Mouse (Mus musculus) myocyte (in vitro differentiated cells): ENCODE results near the gene Slc24a3. TPM values are rescaled to one million over a fixed set of nuclear protein-coding genes. Genes with fewer than 3 reads are reported as not detected.

ENCODE experiments used
- H3K27me3 ChIP-seq: one replicate; pipeline ENCODE4 v1.6.1; 2011; ENCODE audit not compliant: control insufficient read depth, insufficient read depth, insufficient read length
- H3K36me3 ChIP-seq: one replicate; pipeline ENCODE4 v1.6.1; 2011; ENCODE audit not compliant: control insufficient read depth, insufficient read depth
- H3K4me2 ChIP-seq: one replicate; pipeline ENCODE4 v1.6.1; 2011; ENCODE audit warnings: low read depth, control low read depth
- H3K4me3 ChIP-seq: one replicate; pipeline ENCODE4 v1.5.1; 2011; ENCODE audit warnings: mild to moderate bottlenecking, control low read depth, moderate library complexity
- H3K79me2 ChIP-seq: one replicate; pipeline ENCODE4 v1.6.1; 2011; ENCODE audit not compliant: control insufficient read depth, insufficient read depth
- H3ac ChIP-seq: one replicate; pipeline ENCODE4 v1.6.1; 2011; ENCODE audit not compliant: control insufficient read depth, insufficient read length
- CEBPB ChIP-seq: IDR thresholded peaks from 2 replicates; pipeline ENCODE4 v1.6.1; 2011; ENCODE audit warnings: mild to moderate bottlenecking, moderate library complexity; ENCODE audit not compliant: poor library complexity, insufficient read depth, severe bottlenecking
- E2F4 ChIP-seq: IDR thresholded peaks from one replicate; pipeline ENCODE4 v1.6.1; 2011; ENCODE audit warnings: mild to moderate bottlenecking, control low read depth, moderate library complexity; ENCODE audit not compliant: insufficient read depth
- MAX ChIP-seq: IDR thresholded peaks from one replicate; pipeline ENCODE4 v1.6.1; 2011; ENCODE audit warnings: low read depth, mild to moderate bottlenecking, control low read depth
- MYOD1 ChIP-seq, 3 experiments: IDR thresholded peaks; one replicate each; pipeline ENCODE4 v1.6.1; 2011; ENCODE audit warnings: control low read depth in 2 of 3, low read depth in 2 of 3, mild to moderate bottlenecking in 2 of 3, moderate library complexity in 1 of 3; ENCODE audit not compliant: insufficient read length in 2 of 3, control insufficient read depth in 1 of 3
- MYOG ChIP-seq, 3 experiments: IDR thresholded peaks; one replicate each; pipeline ENCODE4 v1.6.1; 2011; ENCODE audit warnings: control low read depth in 2 of 3, low read depth in 2 of 3, mild to moderate bottlenecking in 2 of 3; ENCODE audit not compliant: insufficient read length in 2 of 3, control insufficient read depth in 1 of 3, insufficient read depth in 1 of 3
- POLR2A ChIP-seq: IDR thresholded peaks from one replicate; pipeline ENCODE4 v1.6.1; 2011; ENCODE audit warnings: low read depth, mild to moderate bottlenecking, control low read depth, moderate library complexity; ENCODE audit not compliant: insufficient read length
- POLR2AphosphoS2 ChIP-seq: IDR thresholded peaks from one replicate; pipeline ENCODE4 v1.6.1; 2011; ENCODE audit warnings: low read depth, control low read depth; ENCODE audit not compliant: insufficient read length
- REST ChIP-seq: IDR thresholded peaks from one replicate; pipeline ENCODE4 v1.6.1; 2011; ENCODE audit warnings: mild to moderate bottlenecking, control low read depth, moderate library complexity; ENCODE audit not compliant: insufficient read depth, insufficient read length
- SRF ChIP-seq: IDR thresholded peaks from one replicate; pipeline ENCODE4 v1.6.1; 2011; ENCODE audit warnings: low read depth; ENCODE audit not compliant: control insufficient read depth, insufficient read length
- TCF12 ChIP-seq: IDR thresholded peaks from one replicate; pipeline ENCODE4 v1.6.1; 2011; ENCODE audit warnings: mild to moderate bottlenecking, control low read depth; ENCODE audit not compliant: poor library complexity, insufficient read depth, severe bottlenecking
- TCF3 ChIP-seq: IDR thresholded peaks from one replicate; pipeline ENCODE4 v1.6.1; 2011; ENCODE audit warnings: low read depth, control low read depth; ENCODE audit not compliant: insufficient read length
- USF1 ChIP-seq: IDR thresholded peaks from one replicate; pipeline ENCODE4 v1.6.1; 2011; ENCODE audit warnings: low read depth, mild to moderate bottlenecking, control low read depth, moderate library complexity
- polyA plus RNA-seq: library from polyadenylated mRNA; unstranded; fragments of >200 nt; fragmentation: generic; extraction: Trizol; gene quantifications from one replicate; pipeline ENCODE4 v1.2.1, GENCODE M21; 2012; ENCODE audit warnings: missing spikeins

Gene Slc24a3
- polyA plus RNA-seq, 1 experiment, result 4.8 TPM

DNA sequence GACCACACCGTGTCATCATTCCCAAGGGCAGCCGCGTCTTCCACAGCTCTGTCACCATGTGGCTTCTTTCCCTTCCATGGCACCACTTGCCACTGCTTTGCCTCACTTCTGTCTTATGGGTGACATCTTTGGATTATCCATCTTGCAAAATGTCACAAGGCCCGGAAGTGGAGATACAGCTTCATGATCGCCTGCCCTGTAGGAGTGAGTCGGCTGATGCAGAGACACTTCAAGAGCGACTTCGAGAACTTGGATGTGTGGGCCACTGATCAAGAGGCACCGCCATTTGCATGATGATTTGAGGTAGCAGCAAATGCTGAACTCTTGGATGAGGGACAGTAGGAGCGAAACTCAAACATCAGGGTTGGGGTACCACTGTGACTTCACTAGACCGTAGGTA, 46.0 kb downstream of the Slc24a3 start:
- no peak overlapping the region for H3ac ChIP-seq
- no peaks in the 10 kb centered on the region for H3K27me3 ChIP-seq
- H3K79me2 ChIP-seq, result no peaks in the 10 kb centered on the region
- TF ChIP-seq MAX, result no peak
- no peak for TF ChIP-seq MYOG (IDR thresholded peaks at IDR 0.05; ENCODE audit: control insufficient read depth in 1 of 3, insufficient read depth in 1 of 3, insufficient read length in 2 of 3, low read depth in 2 of 3)
- no peak for TF ChIP-seq POLR2AphosphoS2
- no peak for TF ChIP-seq POLR2A
- no peak for TF ChIP-seq TCF3
- TF ChIP-seq MYOD1 (IDR thresholded peaks at IDR 0.05; ENCODE audit: control insufficient read depth in 1 of 3, insufficient read length in 2 of 3, low read depth in 2 of 3), result no peak
- TF ChIP-seq REST, result no peak
- no peak for TF ChIP-seq SRF
- TF ChIP-seq CEBPB, result no peak
- no peak for TF ChIP-seq TCF12
- TF ChIP-seq E2F4, result no peak
- no peak for TF ChIP-seq USF1
- no peaks in the 10 kb centered on the region for H3K36me3 ChIP-seq
- no peak overlapping the region for H3K4me2 ChIP-seq
- no peak overlapping the region for H3K4me3 ChIP-seq

DNA sequence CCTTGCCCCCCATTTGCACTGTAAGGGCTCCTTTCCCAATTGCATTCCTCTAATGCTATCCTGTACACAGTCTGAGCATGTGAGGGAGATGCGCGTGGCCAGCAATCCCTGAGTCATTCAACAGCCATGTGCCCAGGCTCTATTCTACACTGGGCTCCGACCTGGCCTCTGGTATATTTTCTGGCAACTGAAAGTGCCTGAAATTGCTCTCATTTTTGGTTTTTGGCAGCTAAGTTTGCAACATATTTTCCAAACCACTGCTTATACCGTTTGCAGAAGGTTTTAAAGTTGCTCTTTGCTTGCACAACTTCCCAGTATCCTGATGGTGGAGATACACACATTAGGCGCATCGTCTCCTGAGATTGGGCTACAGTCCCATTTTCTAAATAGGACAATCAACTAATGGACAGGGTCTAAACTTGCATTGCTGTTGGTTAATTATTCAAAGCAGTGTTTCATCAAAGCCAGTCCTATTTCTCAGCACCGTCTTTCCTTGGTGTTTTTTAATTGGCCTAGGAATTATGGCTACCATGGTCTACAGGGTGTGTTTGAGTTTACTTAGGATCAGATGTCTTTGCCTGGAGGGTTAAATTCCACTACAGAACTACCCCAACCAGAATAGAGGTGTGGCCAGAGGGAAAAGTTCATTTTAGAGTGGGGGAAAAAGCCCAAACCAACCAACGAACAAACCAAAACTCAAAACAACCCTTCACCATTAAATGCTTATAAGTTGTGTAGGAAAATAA, 46.7 kb downstream of the Slc24a3 start:
- H3K27me3 ChIP-seq, result no peaks in the 10 kb centered on the region
- no peak for TF ChIP-seq TCF12
- TF ChIP-seq SRF, result no peak
- TF ChIP-seq MYOG (IDR thresholded peaks at IDR 0.05; ENCODE audit: control insufficient read depth in 1 of 3, insufficient read depth in 1 of 3, insufficient read length in 2 of 3, low read depth in 2 of 3), result no peak
- TF ChIP-seq CEBPB, result 0 out of 2 replicates have a peak, but pooled peaks have one; percentile 43
- no peak for TF ChIP-seq USF1
- TF ChIP-seq MYOD1 (IDR thresholded peaks at IDR 0.05; ENCODE audit: control insufficient read depth in 1 of 3, insufficient read length in 2 of 3, low read depth in 2 of 3), result no peak
- TF ChIP-seq TCF3, result no peak
- H3K36me3 ChIP-seq, result no peaks in the 10 kb centered on the region
- H3K4me2 ChIP-seq, result no peak overlapping the region
- H3K4me3 ChIP-seq, result no peak overlapping the region
- no peak overlapping the region for H3ac ChIP-seq
- H3K79me2 ChIP-seq, result no peaks in the 10 kb centered on the region

DNA sequence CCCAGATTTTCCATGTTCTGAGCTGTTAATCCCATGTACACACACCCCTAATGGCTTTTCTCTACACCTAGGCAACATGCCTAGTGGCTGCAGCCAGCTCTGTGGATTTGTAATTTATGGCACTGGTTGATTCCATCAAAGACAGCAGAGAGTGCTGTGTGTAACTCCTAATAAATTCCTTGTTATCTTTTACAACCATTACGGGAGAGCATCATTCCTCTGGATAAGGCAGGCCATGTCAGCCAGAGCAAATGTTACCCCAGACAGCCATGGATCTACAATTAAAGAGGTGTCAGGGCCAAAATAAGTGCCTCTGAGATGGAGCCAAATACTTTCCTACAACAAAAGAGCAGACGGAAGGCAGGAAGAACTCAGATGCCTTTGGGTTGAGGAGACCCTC, 49.0 kb downstream of the Slc24a3 start:
- no peak overlapping the region for H3K4me3 ChIP-seq
- no peaks in the 10 kb centered on the region for H3K79me2 ChIP-seq
- no peaks in the 10 kb centered on the region for H3K36me3 ChIP-seq
- TF ChIP-seq TCF12, result no peak
- H3ac ChIP-seq, result no peak overlapping the region
- no peaks in the 10 kb centered on the region for H3K27me3 ChIP-seq
- no peak overlapping the region for H3K4me2 ChIP-seq

DNA sequence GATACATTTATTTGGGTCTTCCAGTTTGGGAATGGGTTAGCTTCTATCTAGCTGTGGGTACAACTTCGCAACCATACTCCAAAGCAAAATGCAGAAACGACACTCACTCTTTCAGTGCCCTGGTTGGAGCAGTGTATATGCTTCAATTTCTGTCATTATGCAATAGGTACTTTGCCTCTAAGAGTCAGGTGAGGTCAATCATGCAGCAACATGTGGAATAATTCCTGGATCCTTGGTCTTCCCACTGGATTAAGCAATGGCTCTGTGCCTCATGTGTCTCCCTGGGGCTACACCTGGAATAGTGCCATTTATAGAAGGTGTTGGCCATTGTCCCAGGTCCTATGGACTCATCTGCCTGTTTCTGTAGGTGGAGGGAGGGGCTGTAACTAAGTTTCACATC, 49.9 kb downstream of the Slc24a3 start:
- H3K4me2 ChIP-seq, result no peak overlapping the region
- TF ChIP-seq CEBPB (no peak), POLR2A (no peak), SRF (no peak), MYOD1 (IDR thresholded peaks at IDR 0.05; ENCODE audit: control insufficient read depth in 1 of 3, insufficient read length in 2 of 3, low read depth in 2 of 3) (no peak), TCF3 (no peak), TCF12 (no peak), MAX (no peak), E2F4 (no peak)
- no peak overlapping the region for H3K4me3 ChIP-seq
- no peak overlapping the region for H3ac ChIP-seq
- no peaks in the 10 kb centered on the region for H3K79me2 ChIP-seq
- H3K27me3 ChIP-seq, result no peaks in the 10 kb centered on the region
- H3K36me3 ChIP-seq, result no peaks in the 10 kb centered on the region

DNA sequence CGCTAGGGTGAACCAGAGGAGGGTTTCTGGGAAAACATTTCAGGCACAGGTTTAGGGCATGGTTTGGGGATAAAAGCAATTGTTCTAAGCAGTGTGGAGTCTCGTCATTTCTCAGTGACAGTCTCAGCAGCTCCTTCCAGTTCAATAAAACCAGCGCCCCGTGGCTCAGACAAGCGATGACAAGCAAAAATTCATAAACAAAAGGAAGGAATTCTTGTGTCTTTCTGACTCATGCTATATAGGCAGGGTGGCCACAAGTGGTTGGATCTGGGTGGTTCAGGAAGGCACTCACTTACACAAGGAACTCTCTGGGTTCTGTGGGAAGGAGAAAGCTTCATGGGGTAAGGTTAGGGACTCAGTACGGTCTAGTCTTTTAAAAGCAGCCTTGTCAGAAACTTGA, 51.7 kb downstream of the Slc24a3 start:
- no peak overlapping the region for H3ac ChIP-seq
- H3K27me3 ChIP-seq, result no peaks in the 10 kb centered on the region
- TF ChIP-seq MAX (no peak), POLR2AphosphoS2 (no peak), MYOG (IDR thresholded peaks at IDR 0.05; ENCODE audit: control insufficient read depth in 1 of 3, insufficient read depth in 1 of 3, insufficient read length in 2 of 3, low read depth in 2 of 3) (no peak), USF1 (no peak), REST (no peak), CEBPB (no peak), SRF (no peak)
- H3K4me3 ChIP-seq, result no peak overlapping the region
- no peaks in the 10 kb centered on the region for H3K36me3 ChIP-seq
- H3K79me2 ChIP-seq, result no peaks in the 10 kb centered on the region
- H3K4me2 ChIP-seq, result peak overlapping the region; percentile 24
